Mouse (Mus musculus) lung, adult 2 months (tissue): ENCODE measurements around the gene Emilin1. TPM values are rescaled to one million over a fixed set of nuclear protein-coding genes. Genes with fewer than 3 reads are reported as not detected.

Source experiments
- DNase-seq: peaks from one replicate; pipeline ENCODE4 v3.0.0; 2022
- H3K4me1 ChIP-seq: fragments of 200-500 bp; 2 replicates; pipeline ENCODE4 v1.6.1; 2011; ENCODE audit warnings: low read length; ENCODE audit not compliant: control insufficient read depth, insufficient read depth
- H3K4me3 ChIP-seq: fragments of 200-500 bp; replicated peaks from 2 replicates; pipeline ENCODE3; 2011; ENCODE audit warnings: low read depth, mild to moderate bottlenecking, control low read depth, low read length; ENCODE audit errors: extremely low read depth
- CTCF ChIP-seq: fragments of 200-500 bp; IDR thresholded peaks from 2 replicates; pipeline ENCODE4 v1.5.1; 2011; ENCODE audit warnings: mild to moderate bottlenecking, low read length, control low read depth; ENCODE audit not compliant: insufficient read depth
- POLR2A ChIP-seq: fragments of 200-500 bp; IDR thresholded peaks from 2 replicates; pipeline ENCODE4 v1.6.1; 2011; ENCODE audit warnings: low read depth, mild to moderate bottlenecking, control low read depth, low read length, borderline replicate concordance; ENCODE audit errors: extremely low read depth
- WGBS: fragments of 180-500 bp; shearing (Covaris S2); methylation state at CpG from one replicate; pipeline ENCODE4 v1.1.7; 2018; 5-methylcytosine and 5-hydroxymethylcytosine counted together
- polyA plus RNA-seq: library from polyadenylated mRNA; depleted of rRNA; stranded (reverse); fragments of >200 nt; gene quantifications from 2 replicates; pipeline ENCODE4 v1.2.3, GENCODE M21; 2012

Gene Emilin1
- polyA plus RNA-seq, 1 experiment = 89.9 TPM

GRCm38 (mm10) chr5:30915456-30915855 lies 2.3 kb downstream of the Emilin1 start:
- 26% methylated on average over 9 of the region's 9 CpGs for WGBS
- peaks cover 35% of the 10 kb centered on the region for H3K4me1 ChIP-seq
- H3K4me3 ChIP-seq = peak overlapping the region; percentile 1
- DNase-seq = no peak
- TF ChIP-seq CTCF (no peak), POLR2A (no peak)

DNA sequence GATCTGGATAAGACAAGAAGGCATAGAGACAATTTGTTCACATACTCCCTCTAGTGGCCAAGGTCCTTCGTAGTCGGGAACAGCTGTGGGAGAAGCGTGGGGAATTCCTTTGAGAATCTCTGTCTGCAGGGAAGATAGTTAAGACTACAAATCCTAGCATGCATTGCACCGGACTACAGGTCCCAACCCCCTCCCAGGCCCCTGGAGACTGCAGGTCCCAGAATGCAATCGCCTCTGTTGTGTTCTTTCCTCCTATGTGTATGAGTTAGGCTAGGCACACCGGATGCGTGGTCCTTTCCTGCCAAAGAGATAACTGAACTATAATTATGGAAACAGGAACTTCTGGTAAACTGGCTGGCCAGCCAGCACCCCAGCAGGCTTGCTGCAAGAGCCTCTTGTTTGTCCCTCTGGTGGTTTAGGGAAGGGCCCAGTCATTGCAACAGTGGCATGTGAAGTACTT lies 2.8 kb downstream of the Emilin1 start:
- Histone ChIP-seq H3K4me1 (peaks cover 35% of the 10 kb centered on the region), H3K4me3 (no peak overlapping the region)
- 3% methylated on average over 7 of the region's 7 CpGs for WGBS
- peak; percentile 74 for DNase-seq
- TF ChIP-seq POLR2A (peak; percentile 47; the same call in 1 of the 2 replicates), CTCF (peak; percentile 63)

DNA sequence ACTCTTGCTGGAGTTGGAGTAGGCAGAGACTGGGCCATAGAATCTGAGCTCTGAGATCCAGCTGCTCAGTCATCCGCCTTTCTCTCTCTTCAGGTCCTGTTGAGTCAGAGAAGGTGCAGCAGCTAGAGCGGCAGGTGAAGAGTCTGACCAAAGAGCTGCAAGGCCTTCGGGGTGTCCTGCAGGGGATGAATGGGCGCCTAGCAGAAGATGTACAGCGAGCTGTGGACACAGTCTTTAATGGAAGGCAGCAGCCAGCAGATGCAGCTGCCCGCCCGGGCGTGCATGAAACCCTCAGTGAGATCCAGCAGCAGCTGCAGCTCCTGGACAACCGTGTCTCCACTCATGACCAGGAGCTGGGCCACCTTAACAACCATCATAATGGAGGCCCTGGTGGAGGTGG lies 3.6 kb downstream of the Emilin1 start:
- WGBS = 96% methylated on average over 9 of the region's 9 CpGs
- H3K4me1 ChIP-seq = peaks cover 36% of the 10 kb centered on the region
- TF ChIP-seq POLR2A = no peak
- TF ChIP-seq CTCF = no peak
- no peak for DNase-seq
- H3K4me3 ChIP-seq = no peak overlapping the region

DNA sequence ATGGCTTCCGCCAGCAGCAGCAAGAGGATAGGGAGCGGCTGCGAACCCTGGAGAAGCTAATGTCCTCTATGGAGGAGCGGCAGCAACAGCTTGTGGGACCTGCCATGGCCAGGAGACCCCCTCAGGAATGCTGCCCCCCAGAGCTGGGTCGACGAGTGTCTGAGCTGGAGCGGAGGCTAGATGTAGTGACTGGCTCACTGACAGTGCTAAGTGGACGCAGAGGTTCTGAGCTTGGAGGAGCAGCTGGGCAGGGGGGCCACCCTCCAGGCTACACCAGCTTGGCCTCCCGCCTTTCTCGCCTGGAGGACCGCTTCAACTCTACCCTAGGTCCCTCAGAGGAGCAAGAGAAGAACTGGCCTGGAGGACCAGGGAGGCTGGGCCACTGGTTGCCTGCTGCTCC lies 4.1 kb downstream of the Emilin1 start:
- TF ChIP-seq POLR2A (no peak), CTCF (no peak)
- H3K4me3 ChIP-seq = no peak overlapping the region
- 90% methylated on average over 11 of the region's 11 CpGs for WGBS
- DNase-seq = no peak
- peaks cover 33% of the 10 kb centered on the region for H3K4me1 ChIP-seq

GRCm38 (mm10) chr5:30917891-30918670 lies 4.9 kb downstream of the Emilin1 start:
- H3K4me1 ChIP-seq = peaks cover 27% of the 10 kb centered on the region
- H3K4me3 ChIP-seq = no peak overlapping the region
- TF ChIP-seq POLR2A (no peak), CTCF (no peak)
- WGBS = 91% methylated on average over 31 of the region's 31 CpGs
- no peak for DNase-seq

DNA sequence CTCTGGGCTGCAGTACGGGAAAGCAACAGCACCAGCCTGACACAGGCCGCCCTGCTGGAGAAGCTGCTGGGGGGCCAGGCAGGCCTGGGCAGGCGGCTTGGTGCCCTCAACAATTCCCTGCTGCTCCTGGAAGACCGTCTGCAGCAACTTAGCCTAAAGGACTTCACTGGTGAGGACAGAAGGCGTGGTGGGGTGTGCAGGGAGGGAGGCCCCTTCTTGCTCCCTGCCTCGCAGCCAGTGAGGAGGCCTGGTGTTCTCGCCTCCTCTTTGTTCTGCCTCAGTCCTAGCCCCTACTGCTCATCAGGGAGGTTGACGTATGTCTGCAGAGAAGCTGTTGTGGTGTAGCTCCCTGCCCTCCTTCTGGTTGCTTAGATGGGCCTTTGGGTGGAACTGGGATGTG lies 5.5 kb downstream of the Emilin1 start:
- H3K4me3 ChIP-seq = no peak overlapping the region
- H3K4me1 ChIP-seq = peaks cover 24% of the 10 kb centered on the region
- 91% methylated on average over 8 of the region's 8 CpGs for WGBS
- TF ChIP-seq CTCF (no peak), POLR2A (no peak)
- no peak for DNase-seq

DNA sequence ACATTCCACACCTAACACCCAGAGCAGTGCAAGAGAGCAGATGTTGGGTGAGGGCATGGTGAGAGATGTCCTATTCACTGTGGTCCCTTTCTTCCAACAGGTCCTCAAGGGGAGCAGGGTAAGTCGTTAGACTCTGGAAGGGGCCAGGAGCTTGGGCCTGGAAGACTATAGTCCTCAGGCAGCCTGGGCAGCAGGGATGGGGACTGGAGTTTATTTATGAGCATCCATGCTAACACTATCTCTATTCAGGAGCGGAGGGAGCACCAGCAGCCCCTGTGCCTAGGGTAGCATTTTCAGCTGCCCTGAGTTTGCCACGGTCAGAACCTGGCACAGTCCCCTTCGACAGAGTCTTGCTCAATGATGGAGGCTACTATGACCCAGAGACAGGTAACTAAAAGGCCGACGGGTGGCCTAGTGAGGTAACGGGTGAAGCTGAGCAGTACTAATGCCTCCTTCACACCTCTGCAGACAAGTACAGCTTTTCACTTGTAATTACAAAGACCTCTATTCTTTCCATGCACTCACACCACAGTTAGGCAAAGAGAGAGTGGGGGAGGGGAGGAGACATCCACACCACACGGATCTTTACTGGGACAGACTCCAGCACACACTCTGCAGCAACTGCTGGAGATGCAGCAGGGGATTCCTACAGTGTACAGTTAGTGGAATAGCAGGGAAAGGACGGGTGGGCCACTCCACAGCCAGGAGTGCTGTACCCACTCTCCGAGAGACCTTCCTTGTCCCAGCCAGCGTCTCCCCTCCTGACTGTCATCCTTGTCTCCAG lies 6.8 kb downstream of the Emilin1 start:
- no peak for DNase-seq
- WGBS = 68% methylated on average over 11 of the region's 11 CpGs
- Histone ChIP-seq H3K4me3 (no peak overlapping the region), H3K4me1 (peaks cover 19% of the 10 kb centered on the region)
- TF ChIP-seq CTCF = no peak
- no peak for TF ChIP-seq POLR2A

GRCm38 (mm10) chr5:30920621-30921020 lies 7.4 kb downstream of the Emilin1 start:
- 56% methylated on average over 19 of the region's 19 CpGs for WGBS
- no peak for TF ChIP-seq CTCF
- TF ChIP-seq POLR2A = peak; percentile 15; the same call in 1 of the 2 replicates
- H3K4me1 ChIP-seq = peaks cover 13% of the 10 kb centered on the region
- H3K4me3 ChIP-seq = peak overlapping the region; percentile 19
- DNase-seq = peak; percentile 49

DNA sequence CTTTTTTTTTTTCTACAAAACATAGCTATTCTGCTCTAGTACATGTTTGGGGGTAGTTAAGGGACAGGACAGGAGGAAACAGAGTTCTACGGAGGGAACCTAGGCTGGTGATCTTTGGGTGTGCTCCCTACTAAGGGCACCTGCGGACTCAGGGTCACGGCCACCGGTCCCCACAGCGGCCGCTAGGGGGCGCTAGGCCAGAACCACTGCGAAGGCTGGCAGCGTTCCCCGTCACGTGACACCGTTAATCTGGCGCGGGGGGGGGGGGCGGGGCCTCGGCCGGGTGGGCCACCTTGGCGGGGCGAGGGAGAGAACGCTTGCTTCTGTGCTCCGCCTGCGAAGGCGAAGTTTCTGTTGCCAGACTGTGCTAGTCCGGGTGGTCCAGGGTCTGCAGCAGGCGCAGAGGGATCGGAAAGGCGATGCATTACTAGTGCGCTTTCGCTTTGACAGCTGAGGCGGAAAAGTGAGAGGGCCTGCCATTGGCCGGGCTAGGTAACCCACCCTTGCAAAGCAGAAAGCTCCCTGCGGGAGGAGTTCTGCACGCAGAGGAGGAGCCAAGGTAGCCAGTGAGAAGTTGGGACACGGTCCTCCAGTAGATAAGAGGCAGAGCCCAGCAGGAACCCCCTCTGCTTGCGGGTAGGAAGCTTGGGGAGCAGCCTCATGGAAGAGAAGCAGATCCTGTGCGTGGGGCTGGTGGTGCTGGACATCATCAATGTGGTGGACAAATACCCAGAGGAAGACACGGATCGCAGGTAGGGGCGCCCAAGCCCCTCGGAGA lies 8.2 kb downstream of the Emilin1 start, which contains the start of gene Khk:
Gene Khk, plus strand, starts transcription at position 176 of the 778 bp plus-strand sequence.
- 1% methylated on average over 40 of the region's 40 CpGs for WGBS

More for the DNA sequence above, 8.2 kb downstream of the Emilin1 start, which contains the start of gene Khk:
- peak; percentile 90 for DNase-seq
- Histone ChIP-seq H3K4me1 (peaks cover 8% of the 10 kb centered on the region), H3K4me3 (peak within 1 kb of the TSS; percentile 91)
- TF ChIP-seq CTCF (peak; percentile 64), POLR2A (peak; percentile 73; the same call in 1 of the 2 replicates)
